In the genomic region with DNA sequence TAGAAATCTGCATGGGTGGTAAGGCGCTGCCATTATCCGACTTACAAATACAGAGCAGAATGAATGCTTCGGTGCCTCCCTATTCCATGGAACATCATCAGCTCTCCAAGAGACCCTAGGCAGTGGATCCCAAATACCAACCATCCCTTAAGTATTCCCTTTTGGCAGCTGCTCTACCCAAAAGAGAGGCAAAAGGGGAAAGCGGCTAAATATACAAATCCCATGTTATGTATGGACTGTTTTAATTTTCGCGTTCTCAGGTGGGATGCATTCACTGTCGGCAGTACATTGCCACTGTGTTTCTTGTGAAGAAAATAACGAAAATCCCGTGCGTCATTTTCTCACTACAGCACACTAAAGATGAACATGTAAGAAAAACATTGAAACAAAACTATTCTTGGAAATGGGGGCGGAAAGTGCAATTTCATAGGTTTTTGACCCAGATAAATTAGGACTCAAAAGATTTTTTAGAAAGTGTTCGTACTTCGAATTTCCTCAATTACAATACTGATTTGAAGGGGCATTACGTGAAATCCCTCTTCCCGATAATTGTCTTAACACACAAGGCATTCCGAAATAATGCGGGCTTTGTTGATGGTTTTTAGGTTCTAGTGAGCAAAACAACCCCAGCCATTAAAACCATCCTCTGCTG, we compare ENCODE assay signal across 8 mouse cellular contexts. TPM values are rescaled to one million over a fixed set of nuclear protein-coding genes. Genes with fewer than 3 reads are reported as not detected.
A peak's percentile ranks its signal among the peaks of the same experiment; 100 is the strongest.
DNase-seq lines count a peak whose midpoint lies in the region; ATAC-seq and TF ChIP-seq lines count a peak whose summit lies in the region.

No protein-coding gene starts in this region.

- H3K9ac ChIP-seq in hindbrain, embryonic 11.5 days (ENCODE audit: low read depth, low read length) = peak overlapping the region; percentile 66
- peak overlapping the region; percentile 90 for H3K9ac ChIP-seq in midbrain, embryonic 13.5 days (replicated peaks)

- WGBS in heart, embryonic 10.5 days = 10% methylated on average over 17 of the region's 17 CpGs
- WGBS in cerebellum, adult 2 months = 11% methylated on average over 17 of the region's 17 CpGs
- 3% methylated on average over 17 of the region's 17 CpGs for WGBS in hindbrain, embryonic 11.5 days
- 5% methylated on average over 17 of the region's 17 CpGs for WGBS in midbrain, embryonic 13.5 days

- ATAC-seq in hindbrain, embryonic 11.5 days (ENCODE audit: low FRiP score) = no peak
- ATAC-seq in midbrain, embryonic 13.5 days = no peak

- peak overlapping the region; percentile 84 for H3K27ac ChIP-seq in heart, embryonic 10.5 days
- peak overlapping the region; percentile 99 for H3K27ac ChIP-seq in cerebellum, adult 2 months (ENCODE audit: insufficient read depth, low read length)
- peak overlapping the region; percentile 95 for H3K27ac ChIP-seq in hindbrain, embryonic 11.5 days (ENCODE audit: low read depth, low read length)
- H3K27ac ChIP-seq in midbrain, embryonic 13.5 days = peak overlapping the region; percentile 99

- peaks cover 46% of the 10 kb centered on the region for H3K27me3 ChIP-seq in heart, embryonic 10.5 days (ENCODE audit: insufficient read depth, poor library complexity, severe bottlenecking)
- no peaks in the 10 kb centered on the region for H3K27me3 ChIP-seq in cerebellum, adult 2 months (ENCODE audit: control insufficient read depth, insufficient read depth, low read length)
- H3K27me3 ChIP-seq in hindbrain, embryonic 11.5 days (ENCODE audit: control insufficient read depth, insufficient read depth, low read length) = peaks cover 11% of the 10 kb centered on the region; the same call in 1 of the 2 replicates
- peaks cover 30% of the 10 kb centered on the region for H3K27me3 ChIP-seq in midbrain, embryonic 13.5 days

- TF ChIP-seq POLR2A in cerebellum, adult 2 months (IDR thresholded peaks at IDR 0.05; ENCODE audit: borderline replicate concordance, insufficient read depth, low read length) = no peak

- no peaks in the 10 kb centered on the region for H3K9me3 ChIP-seq in heart, embryonic 10.5 days
- H3K9me3 ChIP-seq in hindbrain, embryonic 11.5 days (ENCODE audit: control insufficient read depth, low read length) = no peaks in the 10 kb centered on the region
- no peaks in the 10 kb centered on the region for H3K9me3 ChIP-seq in midbrain, embryonic 13.5 days

- H3K4me3 ChIP-seq in heart, embryonic 10.5 days = peak overlapping the region; percentile 62
- H3K4me3 ChIP-seq in cerebellum, adult 2 months (replicated peaks; ENCODE audit: insufficient read depth, low read depth, low read length) = peak overlapping the region; percentile 99
- peak overlapping the region; percentile 39 for H3K4me3 ChIP-seq in hindbrain, embryonic 11.5 days (ENCODE audit: low read depth, low read length)
- peak overlapping the region; percentile 50 for H3K4me3 ChIP-seq in midbrain, embryonic 13.5 days (replicated peaks)

- H3K4me2 ChIP-seq in hindbrain, embryonic 11.5 days (replicated peaks; ENCODE audit: low read depth, low read length) = peak overlapping the region; percentile 69
- H3K4me2 ChIP-seq in midbrain, embryonic 13.5 days (replicated peaks) = peak overlapping the region; percentile 73

- no peaks in the 10 kb centered on the region for H3K36me3 ChIP-seq in heart, embryonic 10.5 days
- H3K36me3 ChIP-seq in hindbrain, embryonic 11.5 days (ENCODE audit: control insufficient read depth, insufficient read depth, low read length) = no peaks in the 10 kb centered on the region
- no peaks in the 10 kb centered on the region for H3K36me3 ChIP-seq in midbrain, embryonic 13.5 days

- H3K4me1 ChIP-seq in heart, embryonic 10.5 days = peaks cover 18% of the 10 kb centered on the region
- H3K4me1 ChIP-seq in cerebellum, adult 2 months (ENCODE audit: control insufficient read depth, insufficient read depth, low read length) = peaks cover 2% of the 10 kb centered on the region; the same call in 1 of the 2 replicates
- H3K4me1 ChIP-seq in hindbrain, embryonic 11.5 days (replicated peaks; ENCODE audit: control insufficient read depth, insufficient read depth, low read length) = 0 out of 2 replicates have a peak, but pooled peaks cover 3% of the 10 kb centered on the region
- peaks cover 46% of the 10 kb centered on the region for H3K4me1 ChIP-seq in midbrain, embryonic 13.5 days (replicated peaks)

- DNase-seq in heart, embryonic 10.5 days (ENCODE audit: low spot score) = no peak
- DNase-seq in heart, adult 8-10 months (ENCODE audit: low spot score) = no peak
- DNase-seq in cerebellum, adult 2 months = peak; percentile 50 to 63
- peak; percentile 55 for DNase-seq in hindbrain, embryonic 11.5 days (ENCODE audit: low spot score)
- DNase-seq in adrenal gland, adult 18-20 months (ENCODE audit: low spot score in 2 of 2) = no peak
- no peak for DNase-seq in MN1 (ENCODE audit: low spot score)
- DNase-seq in ovary, postnatal 14 days (ENCODE audit: low spot score) = no peak

- no peak for TF ChIP-seq CTCF in cerebellum, adult 2 months (IDR thresholded peaks at IDR 0.05; ENCODE audit: borderline replicate concordance, insufficient read depth, low read depth, low read length)

RNA-seq across cellular contexts. Expression of a gene that starts 4.7 kb away (rescaled TPM):
- 4.0 and 4.1 TPM in 2 replicates for polyA plus RNA-seq in heart, embryonic 10.5 days (2016; fragmentation: Nextera tagmentation; extraction: Ambion mirVana)
- under 1 TPM in 1 of 4 experiments, not detected in 3; 0.12 TPM for total RNA-seq in heart, adult 8-10 months (2022)
- polyA plus RNA-seq in cerebellum, adult 2 months (2012; rRNA removed) = 45.4 and 50.6 TPM in 2 replicates
- polyA plus RNA-seq in hindbrain, embryonic 11.5 days (2014; fragmentation: Nextera tagmentation; extraction: Ambion mirVana) = 68.1 and 68.5 TPM in 2 replicates
- polyA plus RNA-seq in midbrain, embryonic 13.5 days (2015; fragmentation: Nextera tagmentation; extraction: Ambion mirVana) = 157 and 181 TPM in 2 replicates
- total RNA-seq in adrenal gland, adult 18-20 months (2021) = 1 to 10 TPM in 1 of 2 experiments, under 1 TPM in 1; 0.99 to 1.2 TPM

Comparison
In these comparisons a context has a peak if more than half of its experiments do, and no peak if none do; other contexts are left out.
1. DNase-seq: peak in cerebellum, adult 2 months (2 of 2) and hindbrain, embryonic 11.5 days (single experiment); none in heart, embryonic 10.5 days (single experiment), heart, adult 8-10 months (single experiment), adrenal gland, adult 18-20 months (0 of 2), MN1 (single experiment) and ovary, postnatal 14 days (single experiment).
2. H3K4me3 ChIP-seq: peak in every context shown above with its lines; median percentile 99 in cerebellum, adult 2 months; 62 in heart, embryonic 10.5 days; 50 in midbrain, embryonic 13.5 days; 39 in hindbrain, embryonic 11.5 days.
3. Peak in every context shown above with its lines, with median percentiles within 50 percentile points of each other: H3K27ac ChIP-seq.